ENCODE assay signal across 8 mouse cellular contexts in the genomic region with DNA sequence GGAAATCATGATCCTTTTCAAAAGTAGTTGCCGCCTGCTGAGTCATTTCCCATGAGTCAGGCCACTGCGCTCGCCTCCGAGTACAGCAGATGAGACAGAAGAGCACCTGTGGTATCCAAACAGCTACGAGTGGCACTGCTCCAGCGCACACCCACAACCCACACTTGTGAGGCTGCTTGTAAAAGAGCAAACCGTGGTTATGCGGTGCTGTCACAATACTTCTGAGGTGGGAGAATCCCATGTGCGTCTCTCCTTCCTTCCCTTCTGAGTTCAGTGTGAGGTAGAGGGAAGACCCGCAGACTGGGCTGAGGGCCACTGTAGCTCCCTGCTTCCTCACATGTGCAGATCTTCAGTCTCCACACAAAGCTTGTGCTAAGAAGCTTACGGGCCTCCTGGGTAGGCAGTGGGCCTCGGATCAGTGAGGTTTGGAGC. TPM values are rescaled to one million over a fixed set of nuclear protein-coding genes. Genes with fewer than 3 reads are reported as not detected.
DNase-seq lines count a peak whose midpoint lies in the region; ATAC-seq lines count a peak whose summit lies in the region.

A gene (minus strand): TSS at position 360 of the 432 bp plus-strand sequence.

- peaks cover 12% of the 10 kb centered on the region; the same call in 1 of the 2 replicates for H3K27me3 ChIP-seq in midbrain, embryonic 10.5 days (ENCODE audit: low read depth, poor library complexity, severe bottlenecking)
- no peaks in the 10 kb centered on the region for H3K27me3 ChIP-seq in midbrain, embryonic 15.5 days (replicated peaks)

- H3K4me1 ChIP-seq in midbrain, embryonic 10.5 days = peaks cover 34% of the 10 kb centered on the region
- peaks cover 6% of the 10 kb centered on the region; the same call in 1 of the 2 replicates for H3K4me1 ChIP-seq in midbrain, embryonic 15.5 days

- H3K9me3 ChIP-seq in midbrain, embryonic 10.5 days (replicated peaks) = no peaks in the 10 kb centered on the region; the same call in 1 of the 2 replicates
- H3K9me3 ChIP-seq in midbrain, embryonic 15.5 days = no peaks in the 10 kb centered on the region

- DNase-seq in midbrain, embryonic 10.5 days (ENCODE audit: low spot score) = no peak
- peak; percentile 75 to 82 for DNase-seq in left cerebral cortex, postnatal 36 days (ENCODE audit: low spot score in 2 of 2)
- peak; percentile 86 for DNase-seq in thymus, postnatal 14 days
- DNase-seq in heart, postnatal 14 days = no peak
- no peak for DNase-seq in kidney, postnatal 10 days
- DNase-seq in B cell, adult 2 months = no peak

- no peak within 1 kb of the TSS for H3K4me3 ChIP-seq in midbrain, embryonic 10.5 days
- H3K4me3 ChIP-seq in midbrain, embryonic 15.5 days = no peak within 1 kb of the TSS

- no peak within 1 kb of the TSS for H3K9ac ChIP-seq in midbrain, embryonic 15.5 days

- no peak within 1 kb of the TSS for H3K4me2 ChIP-seq in midbrain, embryonic 15.5 days

- no peak for ATAC-seq in midbrain, embryonic 15.5 days (replicated peaks)
- peak; percentile 90 for ATAC-seq in frontal cortex, adult (ENCODE audit: low TSS enrichment)

- intact Hi-C loops in left cerebral cortex, postnatal 36 days (cut with DNase I) = no loop called here
- intact Hi-C loops in heart, postnatal 14 days (cut with DNase I) = no loop called here

- WGBS in midbrain, embryonic 10.5 days = 28% methylated on average over 12 of the region's 12 CpGs
- 25% methylated on average over 12 of the region's 12 CpGs for WGBS in midbrain, embryonic 15.5 days

- peaks cover 31% of the 10 kb centered on the region for H3K36me3 ChIP-seq in midbrain, embryonic 10.5 days
- H3K36me3 ChIP-seq in midbrain, embryonic 15.5 days (replicated peaks) = peaks cover 18% of the 10 kb centered on the region

- peak within 1 kb of the TSS; percentile 38; the same call in 1 of the 2 replicates for H3K27ac ChIP-seq in midbrain, embryonic 10.5 days (replicated peaks)
- H3K27ac ChIP-seq in midbrain, embryonic 15.5 days = no peak within 1 kb of the TSS

RNA-seq across cellular contexts. Expression of the gene that starts here (rescaled TPM):
- 0.25 and 0.33 TPM in 2 replicates for polyA plus RNA-seq in midbrain, embryonic 10.5 days (2016; fragmentation: Nextera tagmentation; extraction: Ambion mirVana)
- polyA plus RNA-seq in midbrain, embryonic 15.5 days (2015; fragmentation: Nextera tagmentation; extraction: Ambion mirVana) = 1.2 and 1.4 TPM in 2 replicates
- 1 to 10 TPM in 1 of 2 experiments, under 1 TPM in 1; 0.79 to 2.0 TPM for total RNA-seq in left cerebral cortex, postnatal 36 days (2021)
- total RNA-seq in heart, postnatal 14 days (2021) = under 1 TPM in 1 of 2 experiments, not detected in 1; 0.12 TPM

Comparison
In these comparisons a context has a peak if more than half of its experiments do, and no peak if none do; other contexts are left out.
1. DNase-seq: peak in left cerebral cortex, postnatal 36 days (2 of 2) and thymus, postnatal 14 days (single experiment); none in midbrain, embryonic 10.5 days (single experiment), heart, postnatal 14 days (0 of 2), kidney, postnatal 10 days (single experiment) and B cell, adult 2 months (0 of 2).